Mouse (Mus musculus) G1E (cell line): ENCODE data around the gene Cgrrf1.

ENCODE experiments used
- CTCF ChIP-seq: IDR thresholded peaks from 2 replicates; pipeline ENCODE4 v1.5.1; 2012; ENCODE audit warnings: low read depth, low read length, inconsistent platforms, mixed read lengths
- GATA1 ChIP-seq: IDR thresholded peaks from 2 replicates; pipeline ENCODE4 v1.6.1; 2012; ENCODE audit warnings: borderline replicate concordance, low read length, inconsistent platforms, mixed read lengths
- GATA2 ChIP-seq: IDR thresholded peaks from 2 replicates; pipeline ENCODE4 v1.6.1; 2012; ENCODE audit warnings: low read depth, low read length, inconsistent platforms, borderline replicate concordance
- POLR2AphosphoS5 ChIP-seq: IDR thresholded peaks from 2 replicates; pipeline ENCODE4 v1.6.1; 2012; ENCODE audit warnings: low read depth, low read length, inconsistent platforms; ENCODE audit not compliant: insufficient replicate concordance
- TAL1 ChIP-seq: conservative IDR thresholded peaks from 2 replicates; pipeline ENCODE4 v1.6.1; 2012; ENCODE audit warnings: low read depth, low read length, inconsistent platforms, mixed read lengths

DNA sequence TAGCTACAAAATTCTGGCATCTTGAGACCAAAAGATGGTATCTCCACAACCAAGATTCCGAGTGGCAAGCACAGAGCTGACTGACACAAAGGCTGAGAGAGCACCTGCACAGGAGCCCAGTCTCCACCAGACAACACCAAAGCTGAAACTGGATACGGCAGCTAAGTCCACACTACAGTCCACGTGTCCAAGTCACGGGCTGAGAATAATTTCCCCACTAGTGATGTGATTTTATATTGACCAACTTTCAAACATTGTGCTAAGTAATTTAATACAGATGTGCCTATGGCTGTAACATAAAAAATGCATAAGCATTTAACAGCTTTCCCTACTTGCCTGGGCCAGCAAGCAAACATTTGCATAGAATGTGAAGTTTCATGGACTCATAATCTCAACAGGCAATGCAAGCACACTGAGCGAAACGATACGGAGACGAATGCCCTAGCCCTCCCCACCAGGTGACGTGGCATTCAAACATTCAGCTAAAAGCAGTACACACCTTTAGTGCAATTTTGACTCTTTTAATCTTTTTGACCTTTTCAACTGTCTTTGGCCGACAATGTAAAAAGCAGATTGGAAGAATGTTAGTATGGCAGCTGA is 48.5 kb upstream of the Cgrrf1 start:
- TF ChIP-seq CTCF (no peak), POLR2AphosphoS5 (no peak), GATA1 (no peak), TAL1 (no peak), GATA2 (no peak)
